Mouse (Mus musculus) limb, embryonic 10.5 days (tissue): ENCODE results near the gene Tmem131l. TPM values are rescaled to one million over a fixed set of nuclear protein-coding genes. Genes with fewer than 3 reads are reported as not detected.

Source experiments
- DNase-seq: peaks from one replicate; pipeline ENCODE4 v3.0.0-alpha.2; 2017; ENCODE audit warnings: low spot score
- H3K27ac ChIP-seq: fragments of 300-500 bp; sonication (generic); 2 replicates; pipeline ENCODE4 v1.5.1; 2016; ENCODE audit warnings: mild to moderate bottlenecking
- H3K27me3 ChIP-seq: fragments of 300-500 bp; sonication (generic); 2 replicates; pipeline ENCODE4 v1.6.1; 2016; ENCODE audit warnings: low read depth, mild to moderate bottlenecking; ENCODE audit not compliant: poor library complexity, severe bottlenecking
- H3K36me3 ChIP-seq: fragments of 300-500 bp; sonication (generic); 2 replicates; pipeline ENCODE4 v1.6.1; 2016; ENCODE audit warnings: mild to moderate bottlenecking, moderate library complexity
- H3K4me1 ChIP-seq: fragments of 300-500 bp; sonication (generic); 2 replicates; pipeline ENCODE4 v1.6.1; 2016
- H3K4me3 ChIP-seq: fragments of 300-500 bp; sonication (generic); 2 replicates; pipeline ENCODE4 v1.5.1; 2016; ENCODE audit warnings: mild to moderate bottlenecking, moderate library complexity
- H3K9me3 ChIP-seq: fragments of 300-500 bp; sonication (generic); replicated peaks from 2 replicates; pipeline ENCODE4 v1.6.1; 2016; ENCODE audit warnings: mild to moderate bottlenecking
- WGBS: fragments of 180-500 bp; shearing (Covaris S2); methylation state at CpG from one replicate; pipeline ENCODE4 v1.1.7; 2016; 5-methylcytosine and 5-hydroxymethylcytosine counted together
- polyA plus RNA-seq: library from polyadenylated mRNA; unstranded; fragments of >200 nt; fragmentation: Nextera tagmentation; extraction: Ambion mirVana; gene quantifications from 2 replicates; pipeline ENCODE4 v1.2.1, GENCODE M21; 2016

Gene Tmem131l
- polyA plus RNA-seq, 1 experiment from 2014 or later: 84.5 TPM

- Histone ChIP-seq H3K36me3 (0 out of 2 replicates have a peak, but pooled peaks cover 5% of the 10 kb centered on the region), H3K4me1 (peaks cover 45% of the 10 kb centered on the region), H3K9me3 (no peaks in the 10 kb centered on the region), H3K27ac (no peak overlapping the region), H3K27me3 (no peaks in the 10 kb centered on the region), H3K4me3 (no peak overlapping the region)
- WGBS: 90% methylated on average over 4 of the region's 4 CpGs
- DNase-seq: no peak
These were observed 61.2 kb downstream of the Tmem131l start for GRCm38 (mm10) chr3:83978497-83979410.

DNA sequence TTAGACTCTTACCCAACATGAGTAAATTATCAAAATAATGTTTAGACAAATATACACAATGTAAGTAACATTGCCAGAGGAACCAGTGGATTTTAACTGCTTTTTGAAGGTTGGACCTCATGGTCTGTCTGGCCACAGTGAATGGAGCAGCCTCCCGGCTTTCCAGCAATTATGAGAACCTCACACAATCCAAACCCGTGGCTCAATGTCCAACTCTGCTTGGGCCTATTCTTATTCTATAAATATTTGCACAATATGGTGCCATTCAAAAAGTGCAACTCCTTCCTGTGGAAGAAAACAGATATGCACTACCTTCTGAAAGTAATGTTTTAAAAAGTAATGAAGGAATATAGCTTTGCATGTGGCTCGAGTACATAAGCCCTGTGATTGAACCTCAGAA lies 62.2 kb downstream of the Tmem131l start:
- Histone ChIP-seq H3K4me1 (peaks cover 44% of the 10 kb centered on the region), H3K36me3 (0 out of 2 replicates have a peak, but pooled peaks cover 5% of the 10 kb centered on the region), H3K27ac (no peak overlapping the region), H3K4me3 (no peak overlapping the region), H3K27me3 (no peaks in the 10 kb centered on the region), H3K9me3 (no peaks in the 10 kb centered on the region)
- no peak for DNase-seq
- WGBS: 85% methylated on average over 3 of the region's 3 CpGs

- H3K36me3 ChIP-seq: 0 out of 2 replicates have a peak, but pooled peaks cover 5% of the 10 kb centered on the region
- WGBS: 91% methylated on average over 3 of the region's 3 CpGs
- no peaks in the 10 kb centered on the region for H3K9me3 ChIP-seq
- no peaks in the 10 kb centered on the region for H3K27me3 ChIP-seq
- no peak overlapping the region for H3K4me3 ChIP-seq
- no peak for DNase-seq
- H3K27ac ChIP-seq: no peak overlapping the region
- H3K4me1 ChIP-seq: peaks cover 44% of the 10 kb centered on the region
These were observed 63.8 kb downstream of the Tmem131l start for GRCm38 (mm10) chr3:83976161-83976560.

DNA sequence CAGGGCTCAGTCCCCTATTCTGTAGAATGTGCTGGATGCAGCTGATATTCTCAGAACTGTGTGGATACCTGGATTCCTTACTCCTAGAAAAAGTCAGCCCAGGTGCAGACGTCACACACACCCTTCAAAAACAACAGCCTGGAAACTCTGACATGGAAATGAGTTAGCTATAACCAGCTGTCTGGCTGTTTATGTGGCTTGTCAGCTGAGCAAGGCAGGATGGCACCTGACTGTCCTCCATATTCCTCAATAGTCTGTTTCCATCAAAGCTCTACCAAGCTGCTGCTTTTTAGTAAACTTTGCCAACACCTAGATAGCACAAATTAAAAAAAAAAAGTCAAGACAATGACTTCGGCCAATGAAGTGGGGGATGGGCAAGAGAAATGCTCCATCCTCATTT lies 66.6 kb downstream of the Tmem131l start:
- H3K36me3 ChIP-seq: peaks cover 12% of the 10 kb centered on the region; the same call in 1 of the 2 replicates
- no peak overlapping the region for H3K4me3 ChIP-seq
- H3K27me3 ChIP-seq: no peaks in the 10 kb centered on the region
- H3K9me3 ChIP-seq: no peaks in the 10 kb centered on the region
- DNase-seq: no peak
- no peak overlapping the region for H3K27ac ChIP-seq
- 81% methylated on average over 2 of the region's 2 CpGs for WGBS
- peaks cover 33% of the 10 kb centered on the region for H3K4me1 ChIP-seq

DNA sequence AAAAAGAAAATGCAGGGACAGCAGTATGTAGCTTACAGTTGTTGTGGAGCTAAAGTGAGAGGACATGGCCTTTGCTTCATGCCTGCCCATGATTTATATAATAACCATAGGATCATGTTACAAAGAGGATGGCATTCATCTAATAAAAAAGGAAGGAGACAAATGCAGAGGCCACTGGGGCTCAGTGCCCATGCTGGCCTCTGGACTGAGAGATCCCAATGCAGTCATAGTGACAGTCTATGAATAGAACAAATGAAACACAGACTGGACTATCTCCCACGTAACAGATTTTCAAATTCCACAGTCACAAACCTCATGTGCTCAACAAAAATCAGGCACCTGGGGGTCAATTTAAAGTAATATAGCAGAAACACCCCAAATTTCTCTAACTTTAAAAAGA lies 69.3 kb downstream of the Tmem131l start:
- Histone ChIP-seq H3K4me1 (peaks cover 32% of the 10 kb centered on the region), H3K27ac (no peak overlapping the region), H3K36me3 (peaks cover 25% of the 10 kb centered on the region), H3K27me3 (no peaks in the 10 kb centered on the region), H3K4me3 (no peak overlapping the region), H3K9me3 (no peaks in the 10 kb centered on the region)
- no peak for DNase-seq
- 67% methylated on average over 1 of the region's 1 CpGs for WGBS

DNA sequence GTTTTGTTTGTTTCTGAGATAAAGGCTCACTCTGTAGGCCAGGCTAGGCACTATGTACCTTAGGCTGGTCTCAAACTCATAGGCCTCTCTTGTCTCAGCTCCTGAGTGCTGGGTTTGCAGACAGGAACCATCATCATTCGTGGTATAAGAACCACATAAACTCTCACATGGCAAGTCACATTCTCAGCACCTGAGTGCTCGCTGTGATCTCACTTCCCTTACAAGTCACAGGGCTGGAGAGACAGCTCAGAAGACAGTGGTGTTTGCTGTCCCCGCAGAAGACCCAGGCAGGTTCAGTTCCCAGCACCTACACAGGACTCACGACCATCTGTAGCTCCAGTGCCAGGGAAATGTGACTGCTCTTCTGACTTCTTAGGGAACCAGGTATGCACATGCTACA lies 70.9 kb downstream of the Tmem131l start:
- WGBS: 88% methylated on average over 4 of the region's 4 CpGs
- no peak for DNase-seq

DNA sequence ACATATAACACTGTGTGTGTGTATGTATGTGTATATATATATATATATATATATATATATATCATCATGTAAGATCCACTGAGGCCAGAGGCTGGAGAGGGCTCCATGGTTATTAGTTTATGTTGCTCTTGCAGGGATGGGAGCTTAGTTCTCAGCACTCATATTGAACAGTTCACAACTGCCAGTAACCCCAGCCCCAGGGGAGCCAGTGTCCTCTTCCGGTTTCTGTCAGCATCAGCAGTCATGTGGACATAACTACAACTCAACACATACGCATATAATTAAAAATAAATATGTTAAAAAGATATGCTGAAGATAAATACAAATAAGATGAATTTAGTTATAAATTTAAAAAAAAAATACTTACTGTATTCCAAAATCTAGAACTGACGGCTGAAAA lies 72.2 kb downstream of the Tmem131l start:
- Histone ChIP-seq H3K27me3 (no peaks in the 10 kb centered on the region), H3K9me3 (no peaks in the 10 kb centered on the region), H3K4me3 (no peak overlapping the region), H3K36me3 (peaks cover 31% of the 10 kb centered on the region), H3K27ac (no peak overlapping the region), H3K4me1 (peaks cover 25% of the 10 kb centered on the region)
- no peak for DNase-seq
- WGBS: 89% methylated on average over 3 of the region's 3 CpGs

More for the DNA sequence above, 70.9 kb downstream of the Tmem131l start:
- no peaks in the 10 kb centered on the region for H3K27me3 ChIP-seq
- peaks cover 28% of the 10 kb centered on the region for H3K36me3 ChIP-seq
- no peak overlapping the region for H3K4me3 ChIP-seq
- no peaks in the 10 kb centered on the region for H3K9me3 ChIP-seq
- peaks cover 25% of the 10 kb centered on the region for H3K4me1 ChIP-seq
- H3K27ac ChIP-seq: no peak overlapping the region

GRCm38 (mm10) chr3:83965333-83965732 lies 74.6 kb downstream of the Tmem131l start:
- Histone ChIP-seq H3K4me3 (no peak overlapping the region), H3K36me3 (peaks cover 55% of the 10 kb centered on the region), H3K27me3 (no peaks in the 10 kb centered on the region), H3K27ac (no peak overlapping the region), H3K4me1 (peaks cover 7% of the 10 kb centered on the region), H3K9me3 (no peaks in the 10 kb centered on the region)
- 79% methylated on average over 2 of the region's 2 CpGs for WGBS
- DNase-seq: no peak

- H3K4me3 ChIP-seq: no peak overlapping the region
- no peaks in the 10 kb centered on the region for H3K4me1 ChIP-seq
- H3K36me3 ChIP-seq: peaks cover 64% of the 10 kb centered on the region
- no peaks in the 10 kb centered on the region for H3K27me3 ChIP-seq
- no peak overlapping the region for H3K27ac ChIP-seq
- no peaks in the 10 kb centered on the region for H3K9me3 ChIP-seq
- DNase-seq: no peak
- 92% methylated on average over 5 of the region's 5 CpGs for WGBS
These were observed 76.3 kb downstream of the Tmem131l start for GRCm38 (mm10) chr3:83963705-83964104.

DNA sequence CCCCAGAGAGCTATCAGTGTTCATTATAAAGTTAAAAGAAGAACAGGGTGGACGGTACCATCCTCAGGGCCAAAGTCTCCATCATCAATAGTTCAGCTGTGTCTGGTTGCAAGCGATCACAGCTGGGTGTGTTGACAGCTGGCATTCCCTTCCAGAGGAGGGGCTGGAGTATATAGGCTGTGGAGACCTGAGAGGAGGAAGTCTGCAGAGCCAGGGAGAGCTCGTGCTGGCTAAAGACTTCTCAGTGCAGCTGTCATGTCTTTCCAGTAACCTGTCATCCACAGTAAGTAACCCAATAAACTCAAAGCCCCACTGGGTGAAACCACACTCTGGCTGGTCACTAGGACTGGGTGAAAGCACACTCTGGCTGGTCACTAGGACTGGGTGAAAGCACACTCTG lies 77.4 kb downstream of the Tmem131l start:
- no peak for DNase-seq
- Histone ChIP-seq H3K36me3 (peaks cover 75% of the 10 kb centered on the region), H3K4me3 (no peak overlapping the region), H3K27ac (no peak overlapping the region), H3K9me3 (no peaks in the 10 kb centered on the region), H3K4me1 (no peaks in the 10 kb centered on the region), H3K27me3 (no peaks in the 10 kb centered on the region)
- 75% methylated on average over 3 of the region's 3 CpGs for WGBS

GRCm38 (mm10) chr3:83962076-83962475 lies 77.9 kb downstream of the Tmem131l start:
- H3K4me3 ChIP-seq: no peak overlapping the region
- H3K9me3 ChIP-seq: no peaks in the 10 kb centered on the region
- WGBS: 88% methylated on average over 7 of the region's 7 CpGs
- no peaks in the 10 kb centered on the region for H3K4me1 ChIP-seq
- no peak overlapping the region for H3K27ac ChIP-seq
- H3K36me3 ChIP-seq: peaks cover 76% of the 10 kb centered on the region
- no peaks in the 10 kb centered on the region for H3K27me3 ChIP-seq
- DNase-seq: no peak

GRCm38 (mm10) chr3:83958951-83959681 lies 80.9 kb downstream of the Tmem131l start:
- H3K27me3 ChIP-seq: no peaks in the 10 kb centered on the region
- DNase-seq: no peak
- no peak overlapping the region for H3K4me3 ChIP-seq
- no peaks in the 10 kb centered on the region for H3K4me1 ChIP-seq
- peaks cover 81% of the 10 kb centered on the region for H3K36me3 ChIP-seq
- 93% methylated on average over 7 of the region's 7 CpGs for WGBS
- no peaks in the 10 kb centered on the region for H3K9me3 ChIP-seq
- H3K27ac ChIP-seq: no peak overlapping the region

- H3K9me3 ChIP-seq: no peaks in the 10 kb centered on the region
- no peak overlapping the region for H3K4me3 ChIP-seq
- WGBS: 89% methylated on average over 8 of the region's 8 CpGs
- no peak for DNase-seq
- H3K4me1 ChIP-seq: no peaks in the 10 kb centered on the region
- H3K27me3 ChIP-seq: no peaks in the 10 kb centered on the region
- H3K27ac ChIP-seq: no peak overlapping the region
- peaks cover 80% of the 10 kb centered on the region for H3K36me3 ChIP-seq
These were observed 86.1 kb downstream of the Tmem131l start for GRCm38 (mm10) chr3:83953879-83954278.
